Mouse (Mus musculus) stomach, postnatal 0 days (tissue): ENCODE results near the gene Btbd19.

Source experiments
- CTCF ChIP-seq: IDR thresholded peaks from 2 replicates; pipeline ENCODE4 v1.5.1; 2016; ENCODE audit warnings: antibody characterized with exemption, low read depth, mild to moderate bottlenecking, moderate library complexity
- EP300 ChIP-seq: optimal IDR thresholded peaks from 2 replicates; pipeline ENCODE3; 2016; ENCODE audit warnings: antibody characterized with exemption

DNA sequence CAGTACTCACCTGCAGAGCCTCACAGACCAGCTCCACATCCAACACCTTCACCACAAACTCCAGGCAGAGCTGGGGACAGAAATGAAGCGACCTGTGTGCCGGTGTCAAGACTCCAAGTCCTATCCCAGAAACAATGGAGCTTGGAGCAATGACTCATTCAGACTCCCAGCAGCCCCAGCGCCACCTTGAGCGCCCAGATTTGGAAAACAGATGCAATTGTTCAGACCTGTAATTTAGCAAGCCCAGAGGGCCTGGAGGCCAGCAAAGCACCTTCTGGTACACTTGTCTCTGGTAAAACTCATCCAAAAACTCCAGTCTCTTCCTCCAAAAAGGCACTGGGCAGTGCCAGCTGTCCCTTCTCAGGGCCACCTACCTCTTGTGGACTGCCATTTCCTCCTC lies 3.3 kb downstream of the Btbd19 start:
- TF ChIP-seq CTCF (no peak), EP300 (no peak)
